ENCODE assay signal across 8 mouse cellular contexts in the genomic region with DNA sequence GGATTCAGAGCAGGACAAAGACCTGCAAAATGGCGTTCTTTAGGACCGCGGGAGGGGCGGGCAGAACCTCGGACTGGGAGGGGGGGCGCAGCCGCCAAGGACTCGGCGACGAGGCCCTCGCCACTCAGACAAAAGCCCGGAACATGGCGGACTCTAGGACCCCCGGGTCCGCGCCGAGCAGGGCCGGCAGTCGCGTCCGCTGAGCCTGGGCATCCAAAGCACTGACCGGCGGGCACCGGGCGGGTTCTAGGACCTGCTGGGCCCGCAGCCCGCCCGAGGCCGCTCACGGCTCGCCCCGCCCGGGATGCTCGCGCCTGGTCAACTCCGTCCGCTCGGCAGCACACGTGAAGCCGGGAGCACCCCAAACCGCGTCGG. TPM values are rescaled to one million over a fixed set of nuclear protein-coding genes. Genes with fewer than 3 reads are reported as not detected.
DNase-seq lines count a peak whose midpoint lies in the region; ATAC-seq and TF ChIP-seq lines count a peak whose summit lies in the region.

No protein-coding gene starts in this region.

- peak; percentile 96 for ATAC-seq in forebrain, embryonic 12.5 days (ENCODE audit: low FRiP score)
- ATAC-seq in heart, postnatal 0 days (ENCODE audit: insufficient read depth, low read depth), result peak; percentile 90
- peak; percentile 71 for ATAC-seq in liver, embryonic 15.5 days (ENCODE audit: insufficient read depth)
- peak; percentile 95 for ATAC-seq in neural tube, embryonic 11.5 days (ENCODE audit: insufficient read depth, low FRiP score, low TSS enrichment)
- ATAC-seq in stomach, embryonic 16.5 days (ENCODE audit: insufficient read depth, low FRiP score), result peak; percentile 93

- TF ChIP-seq POLR2A in ES-Bruce4 (IDR thresholded peaks at IDR 0.05; ENCODE audit: insufficient read depth, low read length), result no peak

- peaks cover 18% of the 10 kb centered on the region for H3K36me3 ChIP-seq in ES-Bruce4 (ENCODE audit: control insufficient read depth, insufficient read depth, low read length, poor library complexity, severe bottlenecking)
- H3K36me3 ChIP-seq in forebrain, embryonic 12.5 days (replicated peaks), result peaks cover 43% of the 10 kb centered on the region
- H3K36me3 ChIP-seq in heart, postnatal 0 days (replicated peaks; ENCODE audit: control insufficient read depth, insufficient read depth, low read length), result peaks cover 25% of the 10 kb centered on the region
- peaks cover 42% of the 10 kb centered on the region for H3K36me3 ChIP-seq in liver, embryonic 15.5 days (replicated peaks)
- peaks cover 24% of the 10 kb centered on the region for H3K36me3 ChIP-seq in neural tube, embryonic 11.5 days (ENCODE audit: control insufficient read depth, insufficient read depth, low read length)
- H3K36me3 ChIP-seq in stomach, embryonic 16.5 days (ENCODE audit: control insufficient read depth, insufficient read depth, low read length), result peaks cover 22% of the 10 kb centered on the region

- 0% methylated on average over 43 of the region's 43 CpGs for WGBS in forebrain, embryonic 12.5 days
- under 1% methylated on average over 24 of the region's 43 CpGs for WGBS in heart, postnatal 0 days
- WGBS in liver, embryonic 15.5 days (ENCODE audit: insufficient replicate concordance), result 0% methylated on average over 43 of the region's 43 CpGs
- WGBS in neural tube, embryonic 11.5 days, result under 1% methylated on average over 32 of the region's 43 CpGs
- under 1% methylated on average over 41 of the region's 43 CpGs for WGBS in stomach, embryonic 16.5 days

- TF ChIP-seq CTCF in ES-Bruce4 (IDR thresholded peaks at IDR 0.05; ENCODE audit: low read depth, low read length), result no peak
- TF ChIP-seq CTCF in heart, postnatal 0 days (IDR thresholded peaks at IDR 0.05; ENCODE audit: low read depth), result no peak

- H3K9me3 ChIP-seq in ES-Bruce4 (replicated peaks; ENCODE audit: control insufficient read depth, insufficient read depth, low read length, poor library complexity, severe bottlenecking), result no peaks in the 10 kb centered on the region
- no peaks in the 10 kb centered on the region for H3K9me3 ChIP-seq in forebrain, embryonic 12.5 days
- no peaks in the 10 kb centered on the region for H3K9me3 ChIP-seq in heart, postnatal 0 days (replicated peaks; ENCODE audit: control insufficient read depth, low read length)
- peaks cover 21% of the 10 kb centered on the region for H3K9me3 ChIP-seq in liver, embryonic 15.5 days (replicated peaks)
- H3K9me3 ChIP-seq in neural tube, embryonic 11.5 days (ENCODE audit: control insufficient read depth, low read length), result no peaks in the 10 kb centered on the region
- H3K9me3 ChIP-seq in stomach, embryonic 16.5 days (replicated peaks; ENCODE audit: control insufficient read depth, low read length), result no peaks in the 10 kb centered on the region

- H3K27ac ChIP-seq in ES-Bruce4 (ENCODE audit: insufficient read depth, low read length), result peak overlapping the region; percentile 60
- H3K27ac ChIP-seq in forebrain, embryonic 12.5 days, result peak overlapping the region; percentile 100
- H3K27ac ChIP-seq in heart, postnatal 0 days (ENCODE audit: low read depth), result peak overlapping the region; percentile 97
- peak overlapping the region; percentile 92 for H3K27ac ChIP-seq in liver, embryonic 15.5 days (replicated peaks)
- peak overlapping the region; percentile 98 for H3K27ac ChIP-seq in neural tube, embryonic 11.5 days (ENCODE audit: low read depth, low read length)
- H3K27ac ChIP-seq in stomach, embryonic 16.5 days (ENCODE audit: low read length), result peak overlapping the region; percentile 98

- H3K9ac ChIP-seq in ES-Bruce4 (ENCODE audit: low read depth, poor library complexity, severe bottlenecking), result peak overlapping the region; percentile 95
- peak overlapping the region; percentile 97 for H3K9ac ChIP-seq in forebrain, embryonic 12.5 days
- H3K9ac ChIP-seq in heart, postnatal 0 days (replicated peaks; ENCODE audit: low read depth, low read length), result peak overlapping the region; percentile 88
- peak overlapping the region; percentile 88 for H3K9ac ChIP-seq in liver, embryonic 15.5 days
- H3K9ac ChIP-seq in neural tube, embryonic 11.5 days (ENCODE audit: low read length), result peak overlapping the region; percentile 98
- peak overlapping the region; percentile 95 for H3K9ac ChIP-seq in stomach, embryonic 16.5 days (ENCODE audit: low read length)

- H3K4me2 ChIP-seq in forebrain, embryonic 12.5 days, result peak overlapping the region; percentile 92
- H3K4me2 ChIP-seq in heart, postnatal 0 days (ENCODE audit: low read depth, low read length), result peak overlapping the region; percentile 94
- H3K4me2 ChIP-seq in liver, embryonic 15.5 days, result peak overlapping the region; percentile 80
- H3K4me2 ChIP-seq in neural tube, embryonic 11.5 days (ENCODE audit: low read depth), result peak overlapping the region; percentile 67
- H3K4me2 ChIP-seq in stomach, embryonic 16.5 days (ENCODE audit: low read depth, low read length), result peak overlapping the region; percentile 85

- no peaks in the 10 kb centered on the region for H3K27me3 ChIP-seq in ES-Bruce4 (ENCODE audit: control insufficient read depth, insufficient read depth, low read length, poor library complexity, severe bottlenecking)
- no peaks in the 10 kb centered on the region for H3K27me3 ChIP-seq in forebrain, embryonic 12.5 days
- H3K27me3 ChIP-seq in heart, postnatal 0 days (ENCODE audit: control insufficient read depth, insufficient read depth, low read length), result no peaks in the 10 kb centered on the region
- no peaks in the 10 kb centered on the region for H3K27me3 ChIP-seq in liver, embryonic 15.5 days
- no peaks in the 10 kb centered on the region for H3K27me3 ChIP-seq in neural tube, embryonic 11.5 days (ENCODE audit: control insufficient read depth, insufficient read depth, low read length)
- H3K27me3 ChIP-seq in stomach, embryonic 16.5 days (ENCODE audit: control insufficient read depth, insufficient read depth, low read length), result no peaks in the 10 kb centered on the region

- H3K4me3 ChIP-seq in ES-Bruce4 (ENCODE audit: low read depth, low read length), result peak overlapping the region; percentile 86
- H3K4me3 ChIP-seq in forebrain, embryonic 12.5 days (replicated peaks), result peak overlapping the region; percentile 95
- peak overlapping the region; percentile 91 for H3K4me3 ChIP-seq in heart, postnatal 0 days (ENCODE audit: low read depth, low read length)
- H3K4me3 ChIP-seq in liver, embryonic 15.5 days (replicated peaks), result peak overlapping the region; percentile 82
- peak overlapping the region; percentile 95 for H3K4me3 ChIP-seq in neural tube, embryonic 11.5 days (ENCODE audit: low read depth, low read length)
- peak overlapping the region; percentile 96 for H3K4me3 ChIP-seq in stomach, embryonic 16.5 days (replicated peaks; ENCODE audit: low read length)

- DNase-seq in c-Kit-positive CD71-positive TER-119-positive erythroid progenitor cells, embryonic 14.5 days (ENCODE audit: low spot score), result peak; percentile 73
- DNase-seq in heart, postnatal 0 days (ENCODE audit: low spot score), result peak; percentile 96
- DNase-seq in kidney, postnatal 36 days, result peak; percentile 91 to 95
- peak; percentile 99 for DNase-seq in neural tube, embryonic 11.5 days (ENCODE audit: low spot score)

- no peaks in the 10 kb centered on the region for H3K4me1 ChIP-seq in ES-Bruce4 (ENCODE audit: control insufficient read depth, insufficient read depth, low read length)
- peaks cover 26% of the 10 kb centered on the region for H3K4me1 ChIP-seq in forebrain, embryonic 12.5 days
- peaks cover 10% of the 10 kb centered on the region for H3K4me1 ChIP-seq in heart, postnatal 0 days (ENCODE audit: control insufficient read depth, insufficient read depth)
- H3K4me1 ChIP-seq in liver, embryonic 15.5 days (replicated peaks), result peaks cover 38% of the 10 kb centered on the region
- peaks cover 16% of the 10 kb centered on the region for H3K4me1 ChIP-seq in neural tube, embryonic 11.5 days (ENCODE audit: control insufficient read depth, insufficient read depth, low read length)
- peaks cover 17% of the 10 kb centered on the region for H3K4me1 ChIP-seq in stomach, embryonic 16.5 days (ENCODE audit: control insufficient read depth, insufficient read depth, low read length)

- TF ChIP-seq EP300 in ES-Bruce4 (IDR thresholded peaks at IDR 0.05; ENCODE audit: insufficient read depth, low read depth, low read length), result no peak
- no peak for TF ChIP-seq EP300 in heart, postnatal 0 days (IDR thresholded peaks at IDR 0.05; ENCODE audit: low read depth)

RNA-seq across cellular contexts. Expression of gene Zfp646, which starts 0.4 kb away (rescaled TPM):
- polyA plus RNA-seq in ES-Bruce4 (2011; ENCODE audit: insufficient read depth, insufficient read length, low read depth, missing spikeins), result 42.5 TPM in 2 replicates
- 22.2 and 26.6 TPM in 2 replicates for polyA plus RNA-seq in forebrain, embryonic 12.5 days (2016; fragmentation: Nextera tagmentation; extraction: Ambion mirVana)
- total RNA-seq in heart, postnatal 0 days (2014; rRNA removed; ENCODE audit: low replicate concordance), result 19.5 and 25.4 TPM in 2 replicates
- 2.7 and 3.0 TPM in 2 replicates for polyA plus RNA-seq in heart, postnatal 0 days (2015; fragmentation: Nextera tagmentation; extraction: Ambion mirVana)
- polyA plus RNA-seq in liver, embryonic 15.5 days (2015; fragmentation: Nextera tagmentation; extraction: Ambion mirVana), result 3.8 and 5.0 TPM in 2 replicates
- 19.8 and 21.9 TPM in 2 replicates for polyA plus RNA-seq in neural tube, embryonic 11.5 days (2014; fragmentation: Nextera tagmentation; extraction: Ambion mirVana)
- polyA plus RNA-seq in stomach, embryonic 16.5 days (2015; fragmentation: Nextera tagmentation; extraction: Ambion mirVana), result 9.9 and 11.2 TPM in 2 replicates

RNA-seq across cellular contexts. Expression of gene Zfp668, which starts 1.0 kb away (rescaled TPM):
- 15.3 and 17.1 TPM in 2 replicates for polyA plus RNA-seq in ES-Bruce4 (2011; ENCODE audit: insufficient read depth, insufficient read length, low read depth, missing spikeins)
- 33.9 and 38.2 TPM in 2 replicates for polyA plus RNA-seq in forebrain, embryonic 12.5 days (2016; fragmentation: Nextera tagmentation; extraction: Ambion mirVana)
- 3.2 and 4.8 TPM in 2 replicates for total RNA-seq in heart, postnatal 0 days (2014; rRNA removed; ENCODE audit: low replicate concordance)
- 6.1 and 7.1 TPM in 2 replicates for polyA plus RNA-seq in heart, postnatal 0 days (2015; fragmentation: Nextera tagmentation; extraction: Ambion mirVana)
- polyA plus RNA-seq in liver, embryonic 15.5 days (2015; fragmentation: Nextera tagmentation; extraction: Ambion mirVana), result 5.7 and 6.8 TPM in 2 replicates
- 26.6 and 30.6 TPM in 2 replicates for polyA plus RNA-seq in neural tube, embryonic 11.5 days (2014; fragmentation: Nextera tagmentation; extraction: Ambion mirVana)
- polyA plus RNA-seq in stomach, embryonic 16.5 days (2015; fragmentation: Nextera tagmentation; extraction: Ambion mirVana), result 11.5 and 11.9 TPM in 2 replicates

RNA-seq across cellular contexts. Expression of gene Prss53, which starts 15.2 kb away (rescaled TPM):
- polyA plus RNA-seq in ES-Bruce4 (2011; ENCODE audit: insufficient read depth, insufficient read length, low read depth, missing spikeins), result 0.46 and 0.67 TPM in 2 replicates
- 0.49 and 0.77 TPM in 2 replicates for polyA plus RNA-seq in forebrain, embryonic 12.5 days (2016; fragmentation: Nextera tagmentation; extraction: Ambion mirVana)
- total RNA-seq in heart, postnatal 0 days (2014; rRNA removed; ENCODE audit: low replicate concordance), result 0.12 TPM in 1 of 2 replicates, not detected in the other
- 0.26 and 0.66 TPM in 2 replicates for polyA plus RNA-seq in heart, postnatal 0 days (2015; fragmentation: Nextera tagmentation; extraction: Ambion mirVana)
- 0.21 and 0.46 TPM in 2 replicates for polyA plus RNA-seq in liver, embryonic 15.5 days (2015; fragmentation: Nextera tagmentation; extraction: Ambion mirVana)
- 0.46 and 0.61 TPM in 2 replicates for polyA plus RNA-seq in neural tube, embryonic 11.5 days (2014; fragmentation: Nextera tagmentation; extraction: Ambion mirVana)
- 1.7 and 1.8 TPM in 2 replicates for polyA plus RNA-seq in stomach, embryonic 16.5 days (2015; fragmentation: Nextera tagmentation; extraction: Ambion mirVana)

RNA-seq across cellular contexts. Expression of gene Gm21974, which starts 19.6 kb away (rescaled TPM):
- not detected in 2 replicates for polyA plus RNA-seq in ES-Bruce4 (2011; ENCODE audit: insufficient read depth, insufficient read length, low read depth, missing spikeins)
- not detected in 2 replicates for polyA plus RNA-seq in forebrain, embryonic 12.5 days (2016; fragmentation: Nextera tagmentation; extraction: Ambion mirVana)
- 1.1 TPM in 1 of 2 replicates, not detected in the other for total RNA-seq in heart, postnatal 0 days (2014; rRNA removed; ENCODE audit: low replicate concordance)
- polyA plus RNA-seq in heart, postnatal 0 days (2015; fragmentation: Nextera tagmentation; extraction: Ambion mirVana), result not detected in 2 replicates
- not detected in 2 replicates for polyA plus RNA-seq in liver, embryonic 15.5 days (2015; fragmentation: Nextera tagmentation; extraction: Ambion mirVana)
- polyA plus RNA-seq in neural tube, embryonic 11.5 days (2014; fragmentation: Nextera tagmentation; extraction: Ambion mirVana), result not detected in 2 replicates
- polyA plus RNA-seq in stomach, embryonic 16.5 days (2015; fragmentation: Nextera tagmentation; extraction: Ambion mirVana), result not detected in 2 replicates

RNA-seq across cellular contexts. Expression of gene Vkorc1, which starts 19.8 kb away (rescaled TPM):
- polyA plus RNA-seq in ES-Bruce4 (2011; ENCODE audit: insufficient read depth, insufficient read length, low read depth, missing spikeins), result 31.8 and 35.1 TPM in 2 replicates
- 36.6 and 46.6 TPM in 2 replicates for polyA plus RNA-seq in forebrain, embryonic 12.5 days (2016; fragmentation: Nextera tagmentation; extraction: Ambion mirVana)
- 36.8 and 59.1 TPM in 2 replicates for total RNA-seq in heart, postnatal 0 days (2014; rRNA removed; ENCODE audit: low replicate concordance)
- polyA plus RNA-seq in heart, postnatal 0 days (2015; fragmentation: Nextera tagmentation; extraction: Ambion mirVana), result 70.4 and 85.8 TPM in 2 replicates
- polyA plus RNA-seq in liver, embryonic 15.5 days (2015; fragmentation: Nextera tagmentation; extraction: Ambion mirVana), result 122 and 141 TPM in 2 replicates
- polyA plus RNA-seq in neural tube, embryonic 11.5 days (2014; fragmentation: Nextera tagmentation; extraction: Ambion mirVana), result 53.9 and 59.6 TPM in 2 replicates
- polyA plus RNA-seq in stomach, embryonic 16.5 days (2015; fragmentation: Nextera tagmentation; extraction: Ambion mirVana), result 179 and 184 TPM in 2 replicates

Comparison
In these comparisons a context has a peak if more than half of its experiments do, and no peak if none do; other contexts are left out.
1. Peak in every context shown above with its lines: DNase-seq, ATAC-seq, H3K4me3 ChIP-seq and H3K27ac ChIP-seq.